Mouse (Mus musculus) stomach, embryonic 14.5 days (tissue): ENCODE results near the gene Hamp2. TPM values are rescaled to one million over a fixed set of nuclear protein-coding genes. Genes with fewer than 3 reads are reported as not detected.
"Not testable (repeated sequence)": the region's sequence is repeated elsewhere in the genome, so short reads cannot be mapped to it uniquely, and the experiment has no call there.

ENCODE experiments used
- ATAC-seq: fragments of 200-750 bp; cut with Nextera tagmentation; 2 replicates; pipeline ENCODE4 v1.8.0; 2017; ENCODE audit warnings: low read depth, moderate TSS enrichment; ENCODE audit not compliant: insufficient number of reproducible peaks, insufficient read depth, low FRiP score
- H3K27ac ChIP-seq: fragments of 300-500 bp; sonication (generic); 2 replicates; pipeline ENCODE4 v1.5.1; 2014; ENCODE audit warnings: mild to moderate bottlenecking, low read length, moderate library complexity, mixed read lengths
- H3K27me3 ChIP-seq: fragments of 300-500 bp; sonication (generic); 2 replicates; pipeline ENCODE4 v1.6.1; 2014; ENCODE audit warnings: low read length, control low read depth, mixed read lengths; ENCODE audit not compliant: control insufficient read depth, insufficient read depth
- H3K36me3 ChIP-seq: fragments of 300-500 bp; sonication (generic); 2 replicates; pipeline ENCODE4 v1.6.1; 2014; ENCODE audit warnings: mild to moderate bottlenecking, control low read depth, low read length, moderate library complexity, mixed read lengths; ENCODE audit not compliant: control insufficient read depth, insufficient read depth
- H3K4me1 ChIP-seq: fragments of 300-500 bp; sonication (generic); 2 replicates; pipeline ENCODE4 v1.6.1; 2014; ENCODE audit warnings: low read length, control low read depth, mixed read lengths; ENCODE audit not compliant: control insufficient read depth, insufficient read depth
- H3K4me2 ChIP-seq: fragments of 300-500 bp; sonication (generic); replicated peaks from 2 replicates; pipeline ENCODE4 v1.6.1; 2014; ENCODE audit warnings: low read depth, low read length, control low read depth
- H3K4me3 ChIP-seq: fragments of 300-500 bp; sonication (generic); 2 replicates; pipeline ENCODE4 v1.5.1; 2014; ENCODE audit warnings: low read depth, low read length, control low read depth
- H3K9ac ChIP-seq: fragments of 300-500 bp; sonication (generic); replicated peaks from 2 replicates; pipeline ENCODE4 v1.6.1; 2014; ENCODE audit warnings: low read depth, mild to moderate bottlenecking, control low read depth, low read length, moderate library complexity, mixed read lengths
- H3K9me3 ChIP-seq: fragments of 300-500 bp; sonication (generic); 2 replicates; pipeline ENCODE4 v1.6.1; 2016; ENCODE audit warnings: low read depth, low read length, control low read depth; ENCODE audit not compliant: control insufficient read depth
- WGBS: fragments of 180-500 bp; shearing (Covaris S2); extraction: QIAGEN DNeasy Blood & Tissue Kit; methylation state at CpG from one replicate; pipeline ENCODE4 v1.1.7; 2014; 5-methylcytosine and 5-hydroxymethylcytosine counted together
- polyA plus RNA-seq: library from polyadenylated mRNA; unstranded; fragments of >200 nt; fragmentation: Nextera tagmentation; extraction: Ambion mirVana; gene quantifications from 2 replicates; pipeline ENCODE4 v1.2.1, GENCODE M21; 2014

The Hamp2 gene
- polyA plus RNA-seq, 1 experiment from 2014 or later: not detected

DNA sequence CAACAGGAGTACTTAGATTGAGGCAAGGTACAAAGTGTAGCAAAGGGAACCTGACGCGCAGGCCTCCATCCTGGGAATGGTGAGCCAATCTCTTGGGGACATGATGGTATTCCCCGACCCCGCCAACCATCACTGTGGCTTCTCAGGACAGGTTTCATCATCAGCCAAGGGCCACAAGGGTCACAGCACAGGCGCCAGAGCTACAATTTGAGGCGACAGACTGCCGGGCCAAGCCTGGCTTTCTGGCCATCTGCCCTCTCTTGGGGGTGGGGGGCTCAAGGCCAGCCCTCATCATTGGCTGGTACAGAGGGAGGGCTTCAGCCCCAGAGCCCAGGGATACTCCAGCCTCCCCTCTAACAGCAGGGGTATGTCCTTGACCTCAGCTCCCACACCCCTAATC is 21.0 kb upstream of the Hamp2 start:
- WGBS: 84% methylated on average over 7 of the region's 7 CpGs
- not testable (repeated sequence) for H3K4me2 ChIP-seq, H3K4me3 ChIP-seq, H3K9ac ChIP-seq, H3K27me3 ChIP-seq, H3K4me1 ChIP-seq, H3K27ac ChIP-seq, H3K9me3 ChIP-seq, ATAC-seq
- peaks cover 15% of the 10 kb centered on the region; the same call in 1 of the 2 replicates for H3K36me3 ChIP-seq

DNA sequence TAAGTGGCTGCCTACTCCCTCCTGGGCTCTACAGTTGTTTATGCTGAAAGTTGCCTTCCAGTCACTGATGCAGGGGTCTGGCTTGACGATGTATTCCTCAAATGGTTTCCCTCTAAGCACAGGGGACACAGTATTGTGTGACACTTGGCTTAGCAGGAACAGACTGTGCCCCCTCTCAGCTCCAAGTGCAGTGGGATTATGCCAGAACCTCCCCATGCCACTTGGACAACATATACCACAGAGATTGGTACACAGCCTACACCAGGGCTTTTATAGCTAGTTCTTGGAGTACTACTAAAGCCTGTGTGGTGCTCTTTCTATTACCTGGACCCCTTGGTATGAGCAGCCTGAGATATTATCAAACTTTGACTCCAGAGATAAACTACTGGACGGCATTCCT is 20.2 kb upstream of the Hamp2 start:
- not testable (repeated sequence) for H3K4me2 ChIP-seq, ATAC-seq, H3K9ac ChIP-seq, H3K4me3 ChIP-seq, H3K27me3 ChIP-seq, H3K9me3 ChIP-seq, H3K27ac ChIP-seq, H3K4me1 ChIP-seq
- 50% methylated on average over 2 of the region's 2 CpGs for WGBS
- peaks cover 11% of the 10 kb centered on the region; the same call in 1 of the 2 replicates for H3K36me3 ChIP-seq

DNA sequence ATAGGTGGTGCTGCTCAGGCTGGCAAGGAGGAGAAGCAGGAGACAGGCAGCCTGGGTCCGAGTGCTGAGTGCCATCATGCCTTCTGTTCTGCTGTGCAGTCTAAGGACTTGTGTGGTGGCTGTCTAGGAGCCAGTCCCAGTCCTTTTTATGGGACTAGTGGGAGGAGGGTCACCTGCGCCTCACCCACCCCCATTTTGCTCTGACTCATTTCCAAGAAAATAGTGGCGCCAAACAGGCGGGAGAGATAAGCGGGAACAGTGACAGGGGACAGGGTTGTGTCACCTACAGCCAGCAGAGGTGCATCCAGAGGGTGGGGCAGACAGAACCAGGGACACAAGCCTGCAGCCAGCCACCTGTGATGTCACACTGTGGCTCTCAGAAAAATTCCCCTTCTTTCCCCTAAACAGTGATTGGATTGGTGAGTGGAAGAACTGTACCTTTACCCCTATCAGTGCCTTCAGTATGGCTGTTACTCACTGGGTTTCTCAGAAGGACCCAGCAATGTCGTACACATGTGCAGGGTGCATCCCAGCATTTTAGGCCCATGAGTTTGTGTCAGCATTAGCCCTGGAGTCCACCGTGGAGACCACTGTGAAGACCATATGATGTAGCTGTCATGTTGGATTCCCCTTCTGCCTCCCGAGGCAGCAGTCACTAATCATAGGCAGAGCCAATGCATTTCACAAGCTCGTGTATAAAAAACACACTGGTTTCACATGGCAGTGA is 19.6 kb upstream of the Hamp2 start, which contains the start of gene Hamp:
Gene Hamp (minus strand): TSS at position 124 of the 727 bp plus-strand sequence.
- no peak within 1 kb of the TSS for H3K4me2 ChIP-seq
- no peaks in the 10 kb centered on the region for H3K4me1 ChIP-seq
- 59% methylated on average over 9 of the region's 9 CpGs for WGBS
- peaks cover 5% of the 10 kb centered on the region; the same call in 1 of the 2 replicates for H3K36me3 ChIP-seq
- no peak for ATAC-seq
- no peaks in the 10 kb centered on the region for H3K27me3 ChIP-seq
- no peak within 1 kb of the TSS for H3K9ac ChIP-seq
- no peak within 1 kb of the TSS for H3K4me3 ChIP-seq
- no peaks in the 10 kb centered on the region for H3K9me3 ChIP-seq
- no peak within 1 kb of the TSS for H3K27ac ChIP-seq

DNA sequence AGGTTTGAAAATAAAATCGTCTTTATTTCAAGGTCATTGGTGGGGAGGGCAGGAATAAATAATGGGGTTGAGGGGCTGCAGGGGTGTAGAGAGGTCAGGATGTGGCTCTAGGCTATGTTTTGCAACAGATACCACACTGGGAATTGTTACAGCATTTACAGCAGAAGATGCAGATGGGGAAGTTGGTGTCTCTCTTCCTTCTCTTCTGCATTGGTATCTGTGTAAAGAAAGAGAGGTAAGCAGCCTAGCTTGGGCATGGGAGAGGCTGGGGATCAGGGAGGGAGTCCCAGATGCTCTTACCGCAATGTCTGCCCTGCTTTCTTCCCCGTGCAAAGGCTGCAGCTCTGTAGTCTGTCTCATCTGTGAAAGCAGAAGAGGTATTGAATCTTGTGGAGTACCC is 17.9 kb upstream of the Hamp2 start:
- not testable (repeated sequence) for ATAC-seq, H3K4me2 ChIP-seq, H3K27ac ChIP-seq

DNA sequence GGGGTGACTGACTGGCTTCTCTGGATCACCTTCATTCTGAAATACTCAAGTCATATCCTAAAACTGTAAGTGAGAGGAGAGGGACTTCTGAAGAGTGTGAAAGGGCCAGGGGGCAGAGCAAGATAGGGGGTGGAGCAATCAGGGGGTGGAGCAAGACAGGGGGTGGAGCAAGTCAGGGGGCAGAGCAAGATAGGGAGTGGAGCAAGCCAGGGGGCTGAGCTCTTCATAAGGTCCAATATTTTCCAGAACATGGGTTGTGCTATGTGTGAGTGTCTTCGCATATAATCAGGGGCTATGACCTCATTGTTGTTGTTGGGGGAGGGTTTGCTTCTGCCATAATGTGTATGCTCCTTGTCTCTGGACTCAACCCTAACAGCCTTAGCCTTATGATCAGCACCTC is 15.6 kb upstream of the Hamp2 start:
- not testable (repeated sequence) for H3K27me3 ChIP-seq, H3K9me3 ChIP-seq, H3K4me2 ChIP-seq, H3K9ac ChIP-seq, ATAC-seq, H3K4me1 ChIP-seq, H3K4me3 ChIP-seq, H3K36me3 ChIP-seq, H3K27ac ChIP-seq
- WGBS: 95% methylated on average over 1 of the region's 1 CpGs

More for the DNA sequence above, 17.9 kb upstream of the Hamp2 start:
- H3K9ac ChIP-seq, H3K27me3 ChIP-seq, H3K4me1 ChIP-seq, H3K36me3 ChIP-seq, H3K4me3 ChIP-seq, H3K9me3 ChIP-seq: not testable (repeated sequence)
- WGBS: 48% methylated on average over 3 of the region's 3 CpGs

DNA sequence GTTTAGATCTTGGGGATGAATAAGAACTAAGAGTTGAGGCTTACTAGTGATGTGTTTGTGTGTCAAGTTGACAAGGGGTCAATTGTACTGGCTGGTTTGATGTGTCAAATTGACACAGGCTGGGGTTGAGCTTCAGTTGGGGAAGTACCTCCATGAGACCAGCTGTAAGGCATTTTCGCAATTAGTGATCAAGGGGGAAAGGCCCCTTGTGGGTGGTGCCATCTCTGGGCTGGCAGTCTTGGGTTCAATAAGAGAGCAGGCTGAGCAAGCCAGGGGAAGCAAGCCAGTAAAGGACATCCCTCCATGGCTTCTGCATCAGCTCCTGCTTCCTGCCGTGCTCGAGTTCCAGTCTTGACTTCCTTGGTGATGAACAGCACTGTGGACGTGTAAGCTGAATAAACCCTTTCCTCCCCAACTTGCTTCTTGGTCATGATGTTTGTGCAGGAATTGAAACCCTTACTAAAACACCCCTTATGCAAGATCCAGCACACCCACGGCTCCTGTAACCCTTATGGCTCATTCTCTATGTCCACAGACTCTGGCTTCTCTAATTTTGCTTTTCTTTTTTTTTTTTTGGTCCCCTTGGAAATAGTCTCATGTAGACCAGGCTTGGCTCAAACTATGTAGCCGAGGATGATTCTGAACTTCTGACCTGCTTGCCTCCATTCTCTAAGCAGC is 11.1 kb upstream of the Hamp2 start:
- not testable (repeated sequence) for H3K4me3 ChIP-seq, H3K36me3 ChIP-seq, H3K4me2 ChIP-seq, ATAC-seq, H3K27ac ChIP-seq, H3K9ac ChIP-seq, H3K4me1 ChIP-seq, H3K9me3 ChIP-seq, H3K27me3 ChIP-seq
- whole genome bisulfite sequencing: 63% methylated on average over 6 of the region's 6 CpGs

DNA sequence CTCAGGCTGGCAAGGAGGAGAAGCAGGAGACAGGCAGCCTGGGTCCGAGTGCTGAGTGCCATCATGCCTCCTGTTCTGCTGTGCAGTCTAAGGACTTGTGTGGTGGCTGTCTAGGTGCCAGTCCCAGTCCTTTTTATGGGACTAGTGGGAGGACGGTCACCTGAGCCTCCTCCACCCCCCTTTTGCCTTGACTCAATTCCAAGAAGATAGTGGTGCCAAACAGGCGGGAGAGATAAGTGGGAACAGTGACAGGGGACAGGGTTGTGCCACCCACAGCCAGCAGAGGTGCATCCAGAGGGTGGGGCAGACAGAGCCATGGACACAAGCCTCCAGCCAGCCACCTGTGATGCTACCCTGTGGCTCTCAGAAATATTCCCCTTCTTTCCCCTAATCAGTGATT is 410 bp downstream of the Hamp2 start:
- no peaks in the 10 kb centered on the region for H3K9me3 ChIP-seq
- no peak for ATAC-seq
- H3K4me2 ChIP-seq: no peak overlapping the region
- H3K27ac ChIP-seq: no peak overlapping the region
- H3K36me3 ChIP-seq: no peaks in the 10 kb centered on the region
- 55% methylated on average over 3 of the region's 3 CpGs for WGBS
- H3K27me3 ChIP-seq: no peaks in the 10 kb centered on the region
- no peaks in the 10 kb centered on the region for H3K4me1 ChIP-seq
- H3K9ac ChIP-seq: no peak overlapping the region
- no peak overlapping the region for H3K4me3 ChIP-seq

DNA sequence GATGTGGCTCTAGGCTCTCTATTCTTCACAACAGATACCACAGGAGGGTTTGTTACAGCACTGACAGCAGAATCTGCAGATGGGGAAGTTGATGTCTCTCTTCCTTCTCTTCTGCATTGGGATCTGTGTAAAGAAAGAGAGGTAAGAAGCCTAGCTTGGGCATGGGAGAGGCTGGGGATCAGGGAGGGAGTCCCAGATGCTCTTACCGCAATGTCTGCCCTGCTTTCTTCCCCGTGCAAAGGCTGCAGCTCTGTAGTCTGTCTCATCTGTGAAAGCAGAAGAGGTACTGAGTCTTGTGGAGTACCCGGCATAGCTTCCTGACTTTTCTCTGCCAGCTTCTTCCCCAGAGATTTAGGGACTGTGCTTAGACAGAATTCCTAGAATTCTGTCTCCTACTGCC is 2.0 kb downstream of the Hamp2 start:
- not testable (repeated sequence) for H3K9ac ChIP-seq, H3K27me3 ChIP-seq, H3K36me3 ChIP-seq, H3K4me2 ChIP-seq, H3K9me3 ChIP-seq, H3K27ac ChIP-seq, H3K4me1 ChIP-seq, H3K4me3 ChIP-seq, ATAC-seq
- 66% methylated on average over 2 of the region's 3 CpGs for WGBS
